Mouse (Mus musculus) spleen, postnatal 14 days (tissue): ENCODE measurements around the gene Cenpq.

ENCODE experiments used
- DNase-seq, 2 experiments: peaks; one replicate each; pipeline ENCODE4 v3.0.0; 2021 to 2022; ENCODE audit warnings: low spot score in 2 of 2

The Cenpq gene

GRCm38 (mm10) chr17:40934420-40935231 lies at the start of gene Cenpq, which contains the start of gene Mut:
Gene Cenpq, minus strand, starts transcription at chr17:40935047.
Gene Mut, plus strand, starts transcription at chr17:40934685.
- DNase-seq = peak; percentile 91 to 96

DNA sequence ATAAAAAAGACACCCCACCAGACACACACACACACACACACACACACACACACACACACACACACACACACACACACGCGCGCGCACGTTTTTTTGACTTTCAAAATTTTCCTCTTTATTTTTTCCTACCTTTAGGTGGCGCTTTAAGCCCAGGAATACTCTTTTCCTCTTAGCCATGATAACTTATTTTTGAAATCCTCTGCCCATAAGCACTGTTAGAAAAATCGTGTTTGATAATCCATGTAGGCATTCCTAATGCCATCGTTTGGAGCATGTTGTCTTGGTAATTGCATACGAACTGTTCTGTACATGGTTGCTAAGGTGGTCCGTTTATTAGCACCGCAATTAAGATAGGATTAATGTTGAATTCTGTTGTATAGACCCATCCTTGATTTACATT lies 43.1 kb upstream of the Cenpq start:
- no peak for DNase-seq

GRCm38 (mm10) chr17:40948518-40948917 lies 13.7 kb upstream of the Cenpq start:
- DNase-seq = no peak

- peak in 1 of 2 experiments; percentile 7 for DNase-seq
Observed at GRCm38 (mm10) chr17:40933985-40934384, 862 bp downstream of the Cenpq start.

- DNase-seq = no peak
Observed at GRCm38 (mm10) chr17:40915499-40915898, 19.3 kb downstream of the Cenpq start.

DNA sequence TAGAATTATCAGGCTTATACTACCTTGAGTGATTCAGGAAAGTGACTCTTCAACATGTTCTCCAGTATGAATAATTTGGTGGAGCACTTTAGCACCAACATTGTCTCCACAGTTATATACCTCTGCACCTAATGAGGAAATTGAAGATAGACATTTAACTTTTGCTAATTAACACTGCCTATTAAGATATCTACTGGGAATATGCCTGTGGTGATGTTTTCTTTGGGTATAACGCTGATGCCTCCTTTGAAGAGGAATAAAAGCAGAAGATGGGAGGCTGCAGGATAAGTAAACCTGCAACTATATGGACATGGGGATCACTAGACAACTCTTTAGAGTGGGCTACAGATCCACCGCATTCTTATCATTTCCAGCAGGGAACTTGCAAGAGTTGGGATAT lies 20.6 kb downstream of the Cenpq start, which contains the start of gene Glyatl3:
Glyatl3 (minus strand) TSS at position 101 of the 400 bp plus-strand sequence.
- no peak for DNase-seq

- no peak for DNase-seq
Observed at GRCm38 (mm10) chr17:40904721-40905154, 30.1 kb downstream of the Cenpq start.

GRCm38 (mm10) chr17:40904056-40904597 lies 30.7 kb downstream of the Cenpq start:
- DNase-seq = no peak

GRCm38 (mm10) chr17:40903345-40903744 lies 31.5 kb downstream of the Cenpq start:
- no peak for DNase-seq

DNA sequence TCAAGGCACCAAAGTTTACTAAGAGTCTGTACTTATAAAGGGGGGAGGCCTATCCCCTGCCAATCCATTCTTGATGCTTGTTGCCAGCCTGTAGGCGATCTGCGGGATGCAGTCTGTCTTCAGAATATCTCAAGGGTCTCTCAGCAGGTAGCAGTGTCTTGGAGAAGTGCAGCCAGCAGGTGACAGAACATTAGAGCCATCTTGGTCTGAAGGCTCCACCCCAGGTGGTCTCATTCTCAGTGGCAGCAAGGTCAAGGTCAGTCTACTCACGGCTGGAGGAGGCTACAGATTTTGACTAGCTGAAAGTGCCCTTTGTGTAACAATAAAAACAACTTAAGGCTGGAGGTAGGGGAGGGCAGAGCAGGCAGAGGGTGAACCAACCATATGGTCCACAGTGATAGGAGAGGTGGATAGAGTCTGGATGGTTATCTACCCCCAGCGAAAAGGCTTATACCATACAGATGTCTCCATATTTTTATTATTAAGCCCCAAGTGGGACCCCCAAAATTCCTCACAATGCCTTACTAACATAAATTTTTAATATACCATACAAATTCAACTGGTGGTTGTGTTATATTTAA lies 35.0 kb downstream of the Cenpq start:
- no peak for DNase-seq

DNA sequence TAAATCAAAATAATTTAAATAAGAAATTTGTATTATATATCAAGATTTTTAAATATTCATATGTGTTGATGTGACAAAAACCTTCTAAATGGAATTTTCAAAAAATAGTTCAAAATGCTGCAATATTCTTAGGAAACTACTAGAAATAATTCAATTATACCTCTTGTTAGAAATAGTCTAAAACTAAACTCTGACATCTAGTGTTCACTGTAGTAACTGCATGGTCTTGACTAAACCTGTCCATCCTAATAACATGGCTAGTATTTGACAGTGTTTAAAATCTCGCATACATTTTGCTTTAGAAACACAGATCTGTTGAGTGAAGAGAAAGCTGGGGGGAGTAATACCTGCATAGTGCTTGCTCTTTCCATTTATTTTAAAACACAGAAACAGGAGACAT lies 38.0 kb downstream of the Cenpq start:
- no peak for DNase-seq

DNA sequence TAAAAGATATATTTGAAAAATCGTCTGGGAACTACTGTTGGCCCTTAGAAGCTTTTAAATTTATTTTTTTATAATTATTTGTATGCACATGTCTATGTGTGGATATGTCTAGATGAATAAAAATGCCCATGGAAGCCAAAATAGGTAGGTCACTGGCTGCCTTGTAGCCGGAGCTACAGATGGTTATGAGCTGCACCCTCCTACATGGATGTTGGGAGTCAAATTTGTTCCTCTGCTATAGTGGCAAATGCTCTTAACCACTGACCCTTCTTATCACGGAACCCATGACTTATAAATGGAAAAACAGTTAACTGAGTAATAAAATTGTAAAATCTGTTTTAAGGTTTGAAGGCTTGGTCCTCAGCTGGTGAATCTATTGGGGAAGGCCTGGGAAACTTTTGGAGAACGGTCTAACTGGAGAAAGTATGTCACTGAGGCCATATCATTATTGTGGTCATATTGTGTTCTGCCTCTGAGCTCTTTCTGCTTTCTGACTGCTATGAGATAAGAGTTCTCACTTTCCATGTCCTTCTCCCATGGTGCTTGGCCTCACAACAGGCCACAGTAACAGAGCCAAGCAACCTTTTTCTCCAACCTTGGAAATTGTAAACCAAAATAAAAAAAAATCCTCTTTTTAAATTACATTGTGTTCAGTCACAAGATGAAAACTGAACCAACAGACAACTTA lies 46.9 kb downstream of the Cenpq start:
- DNase-seq = no peak

DNA sequence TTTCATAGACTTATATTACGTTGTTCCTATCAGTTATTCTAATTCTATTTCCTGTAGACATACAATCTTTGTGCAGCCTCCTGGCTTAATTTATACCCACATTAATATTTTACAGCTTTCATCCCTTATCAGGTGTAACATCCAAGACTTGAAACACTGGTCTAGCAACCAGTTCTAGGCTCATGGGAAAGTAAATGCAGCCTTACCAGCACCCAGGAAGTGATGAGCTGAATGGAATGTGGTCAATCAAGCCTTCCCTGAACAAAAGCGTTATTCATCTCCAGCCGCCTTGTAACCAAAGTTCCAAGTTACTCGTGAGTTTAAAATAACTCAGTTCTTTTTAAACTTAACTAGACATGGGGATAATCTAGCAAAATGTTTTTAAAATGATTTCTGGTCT lies 49.7 kb downstream of the Cenpq start:
- DNase-seq = no peak

DNA sequence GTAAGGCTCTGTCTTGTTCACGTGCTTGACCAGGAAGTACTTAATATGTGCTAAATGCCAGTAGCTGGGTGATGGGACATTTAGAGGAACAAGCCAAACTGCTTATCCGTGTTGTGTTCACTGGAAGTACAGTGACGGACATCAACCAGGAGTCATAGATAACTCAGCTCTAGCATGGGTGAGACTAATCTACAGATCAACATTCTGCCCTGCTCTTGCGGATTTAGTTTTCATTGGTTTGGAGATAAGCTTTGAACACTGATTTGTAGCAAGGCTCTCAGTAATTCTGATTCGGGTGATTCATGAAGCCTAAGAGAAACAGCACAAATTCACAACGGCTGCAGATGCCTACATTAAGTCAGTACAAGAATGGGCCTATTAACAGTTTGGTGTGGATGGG lies 52.7 kb downstream of the Cenpq start:
- no peak for DNase-seq

DNA sequence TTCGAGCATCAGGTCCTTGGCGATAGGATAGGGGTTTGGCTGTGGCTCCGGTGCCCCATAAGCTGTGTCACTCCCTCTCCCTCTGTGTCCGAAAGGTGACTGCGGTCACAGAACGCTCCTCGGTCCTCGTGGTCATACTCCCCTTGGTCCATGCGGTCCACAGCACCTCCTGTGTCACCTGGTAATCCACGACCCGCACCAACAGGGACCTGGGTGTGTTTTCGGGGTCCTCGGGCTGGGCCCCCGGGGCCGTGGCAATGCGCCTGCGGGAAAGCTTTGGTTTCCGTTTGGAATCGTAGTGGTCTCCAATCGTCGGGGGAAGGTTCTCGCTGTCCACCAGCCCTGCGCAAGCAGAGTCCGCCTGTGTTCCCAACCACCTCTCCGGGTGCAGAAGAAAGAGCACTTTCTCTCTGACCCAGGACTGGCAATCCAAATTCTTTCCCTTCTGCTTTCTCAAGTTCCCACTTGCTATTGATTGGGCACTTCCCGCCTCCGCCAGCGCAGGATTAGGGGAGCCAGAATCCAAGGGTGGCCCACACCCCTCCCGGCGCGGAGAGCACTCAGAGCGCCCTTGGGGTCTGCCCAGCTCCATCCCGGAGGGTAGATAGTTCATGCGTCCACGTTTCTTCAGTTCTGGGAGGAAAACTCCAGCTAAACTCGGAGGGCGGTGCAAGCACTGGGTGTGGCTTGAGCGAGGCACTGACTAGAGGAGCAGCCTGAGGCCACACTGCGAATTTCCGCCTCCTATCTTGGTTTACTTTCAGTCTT lies 54.7 kb downstream of the Cenpq start, which contains the start of gene 9130008F23Rik:
9130008F23Rik (minus strand) TSS at position 636 of the 768 bp plus-strand sequence.
- DNase-seq = peak; percentile 11 to 14

GRCm38 (mm10) chr17:40879528-40879923 lies 55.3 kb downstream of the Cenpq start:
- no peak for DNase-seq

DNA sequence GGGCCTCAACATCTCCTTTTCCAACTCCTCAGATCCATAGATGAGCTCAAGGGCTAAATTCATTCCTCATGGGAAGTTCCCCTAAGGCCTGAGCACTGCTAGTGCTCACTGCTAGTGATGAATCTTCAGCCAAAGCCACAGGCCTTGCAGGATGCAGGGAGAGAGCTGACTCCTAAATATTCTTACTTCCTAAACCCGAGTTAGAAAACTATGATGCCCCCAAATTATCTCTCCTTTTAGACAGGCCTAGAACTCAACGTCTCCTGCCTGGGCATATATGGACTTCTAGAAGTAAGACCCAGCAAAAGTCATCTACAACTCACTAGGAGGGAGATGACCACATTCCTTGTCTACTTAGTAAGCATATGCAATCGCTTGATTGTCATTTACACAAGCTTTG lies 57.1 kb downstream of the Cenpq start:
- DNase-seq = no peak

- no peak for DNase-seq
Observed at GRCm38 (mm10) chr17:40875568-40875967, 59.3 kb downstream of the Cenpq start.

- DNase-seq = no peak
Observed at GRCm38 (mm10) chr17:40874701-40875100, 60.1 kb downstream of the Cenpq start.

DNA sequence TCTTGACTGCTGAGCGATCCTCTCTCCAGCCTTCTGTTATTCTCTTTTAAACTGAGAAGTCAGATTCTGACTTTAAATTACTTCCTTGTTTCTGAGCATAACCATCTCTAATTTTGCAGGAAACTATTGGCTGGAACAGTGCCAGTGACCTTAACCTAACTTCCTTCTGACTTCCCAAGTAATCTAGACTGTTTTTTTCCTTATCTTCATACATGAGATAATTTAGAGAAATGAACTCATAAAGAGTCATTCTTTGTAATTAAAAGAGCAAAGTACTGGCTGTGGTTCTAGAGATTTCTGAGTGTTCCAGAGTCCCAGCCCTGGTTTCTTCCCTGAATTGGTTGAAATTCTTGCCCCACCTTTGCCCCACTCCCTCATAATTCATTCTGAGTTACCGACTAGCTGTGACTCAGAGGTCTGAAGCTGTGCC lies 61.2 kb downstream of the Cenpq start:
- DNase-seq = no peak
